Comparison of ENCODE assay signal across 24 mouse cellular contexts in genomic region chr13:86555596-86555995, GRCm38 (mm10).
"Had no signal": no experiment of that assay in that cellular context is flagged by ENCODE, and none has a peak within 500 bp of the region (broad histone marks: within the 10 kb centered on the region; RNA-seq: fewer than 3 reads in every experiment).

No protein-coding gene starts in this region.

- H3K4me1 ChIP-seq: embryonic facial prominence, embryonic 10.5 days; embryonic facial prominence, embryonic 12.5 days; embryonic facial prominence, embryonic 13.5 days; embryonic facial prominence, embryonic 15.5 days; forebrain, embryonic 10.5 days; forebrain, embryonic 12.5 days; forebrain, embryonic 13.5 days; forebrain, embryonic 15.5 days had no signal

- H3K27ac ChIP-seq: embryonic facial prominence, embryonic 10.5 days; embryonic facial prominence, embryonic 12.5 days; embryonic facial prominence, embryonic 13.5 days; embryonic facial prominence, embryonic 15.5 days; forebrain, embryonic 10.5 days; forebrain, embryonic 12.5 days; forebrain, embryonic 13.5 days; forebrain, embryonic 15.5 days; gastrocnemius, adult 2 months; heart, adult 2 months had no signal

- DNase-seq: cerebellum, adult 9-11 months; cerebellum, postnatal 10 days; cerebellum, postnatal 14 days; cerebellum, postnatal 25 days; cerebellum, postnatal 36 days; embryo, embryonic 11 days; forebrain, postnatal 0 days; gastrocnemius, adult 2 months; gastrocnemius, postnatal 10 days; gastrocnemius, postnatal 14 days; gastrocnemius, postnatal 25 days; gastrocnemius, postnatal 36 days; heart, adult 11 months; heart, adult 18-20 months; heart, adult 2 months had no signal

- H3K27me3 ChIP-seq: embryonic facial prominence, embryonic 12.5 days; embryonic facial prominence, embryonic 13.5 days; embryonic facial prominence, embryonic 15.5 days; forebrain, embryonic 12.5 days; forebrain, embryonic 13.5 days; forebrain, embryonic 15.5 days had no signal

- H3K36me3 ChIP-seq: embryonic facial prominence, embryonic 10.5 days; embryonic facial prominence, embryonic 12.5 days; embryonic facial prominence, embryonic 13.5 days; embryonic facial prominence, embryonic 15.5 days; forebrain, embryonic 10.5 days; forebrain, embryonic 12.5 days; forebrain, embryonic 15.5 days had no signal

- H3K9me3 ChIP-seq: embryonic facial prominence, embryonic 10.5 days; embryonic facial prominence, embryonic 12.5 days; embryonic facial prominence, embryonic 13.5 days; embryonic facial prominence, embryonic 15.5 days; forebrain, embryonic 10.5 days; forebrain, embryonic 12.5 days; forebrain, embryonic 13.5 days; forebrain, embryonic 15.5 days had no signal

- H3K9ac ChIP-seq: embryonic facial prominence, embryonic 12.5 days; embryonic facial prominence, embryonic 13.5 days; embryonic facial prominence, embryonic 15.5 days; forebrain, embryonic 12.5 days; forebrain, embryonic 13.5 days; forebrain, embryonic 15.5 days; forebrain, postnatal 0 days had no signal

- H3K4me3 ChIP-seq: embryonic facial prominence, embryonic 10.5 days; embryonic facial prominence, embryonic 12.5 days; embryonic facial prominence, embryonic 13.5 days; embryonic facial prominence, embryonic 15.5 days; erythroblast, embryonic 14.5 days; forebrain, embryonic 10.5 days; forebrain, embryonic 12.5 days; forebrain, embryonic 13.5 days; forebrain, embryonic 15.5 days; gastrocnemius, adult 2 months; heart, adult 2 months had no signal
